Mouse (Mus musculus): Measurements from ENCODE around the gene Plxna4.

Plxna4 gene

GRCm38 (mm10) chr6:32475958-32476357 is 112.0 kb downstream of the Plxna4 start:
- in situ Hi-C loops (cut with MboI) = no loop called here

- in situ Hi-C loops (cut with MboI) = no loop called here
Observed at GRCm38 (mm10) chr6:32472062-32472461, 115.9 kb downstream of the Plxna4 start.

GRCm38 (mm10) chr6:32471639-32472038 is 116.4 kb downstream of the Plxna4 start:
- in situ Hi-C loops (cut with MboI) = no loop called here

GRCm38 (mm10) chr6:32469196-32469595 is 118.8 kb downstream of the Plxna4 start:
- in situ Hi-C loops (cut with MboI) = no loop called here

GRCm38 (mm10) chr6:32465129-32465528 is 122.9 kb downstream of the Plxna4 start:
- in situ Hi-C loops (cut with MboI) = no loop called here

- in situ Hi-C loops (cut with MboI) = no loop called here
Observed at GRCm38 (mm10) chr6:32464637-32465036, 123.4 kb downstream of the Plxna4 start.

GRCm38 (mm10) chr6:32464046-32464445 is 123.9 kb downstream of the Plxna4 start:
- in situ Hi-C loops (cut with MboI) = no loop called here

GRCm38 (mm10) chr6:32460400-32460799 is 127.6 kb downstream of the Plxna4 start:
- in situ Hi-C loops (cut with MboI) = no loop called here

- in situ Hi-C loops (cut with MboI) = no loop called here
Observed at GRCm38 (mm10) chr6:32456641-32457040, 131.4 kb downstream of the Plxna4 start.

- in situ Hi-C loops (cut with MboI) = no loop called here
Observed at GRCm38 (mm10) chr6:32451851-32452250, 136.1 kb downstream of the Plxna4 start.

- in situ Hi-C loops (cut with MboI) = no loop called here
Observed at GRCm38 (mm10) chr6:32449237-32449963, 138.6 kb downstream of the Plxna4 start.

- in situ Hi-C loops (cut with MboI) = no loop called here
Observed at GRCm38 (mm10) chr6:32448787-32449186, 139.2 kb downstream of the Plxna4 start.

- in situ Hi-C loops (cut with MboI) = no loop called here
Observed at GRCm38 (mm10) chr6:32446276-32446675, 141.7 kb downstream of the Plxna4 start.

- in situ Hi-C loops (cut with MboI) = no loop called here
Observed at GRCm38 (mm10) chr6:32445246-32445645, 142.7 kb downstream of the Plxna4 start.

GRCm38 (mm10) chr6:32444393-32444792 is 143.6 kb downstream of the Plxna4 start:
- in situ Hi-C loops (cut with MboI) = no loop called here

- in situ Hi-C loops (cut with MboI) = no loop called here
Observed at GRCm38 (mm10) chr6:32443679-32444078, 144.3 kb downstream of the Plxna4 start.

- in situ Hi-C loops (cut with MboI) = no loop called here
Observed at GRCm38 (mm10) chr6:32439434-32439833, 148.6 kb downstream of the Plxna4 start.

GRCm38 (mm10) chr6:32437219-32437618 is 150.8 kb downstream of the Plxna4 start:
- in situ Hi-C loops (cut with MboI) = no loop called here

GRCm38 (mm10) chr6:32423124-32423523 is 164.9 kb downstream of the Plxna4 start:
- in situ Hi-C loops (cut with MboI) = no loop called here

GRCm38 (mm10) chr6:32420610-32421009 is 167.4 kb downstream of the Plxna4 start:
- in situ Hi-C loops (cut with MboI) = no loop called here

- in situ Hi-C loops (cut with MboI) = no loop called here
Observed at GRCm38 (mm10) chr6:32417351-32417750, 170.6 kb downstream of the Plxna4 start.

GRCm38 (mm10) chr6:32411325-32411724 is 176.7 kb downstream of the Plxna4 start:
- in situ Hi-C loops (cut with MboI) = no loop called here

- in situ Hi-C loops (cut with MboI) = no loop called here
Observed at GRCm38 (mm10) chr6:32409625-32410024, 178.4 kb downstream of the Plxna4 start.

GRCm38 (mm10) chr6:32407574-32408185 is 180.3 kb downstream of the Plxna4 start:
- in situ Hi-C loops (cut with MboI) = no loop called here
